Mouse (Mus musculus): ENCODE results near the gene Wwtr1. TPM values are rescaled to one million over a fixed set of nuclear protein-coding genes. Genes with fewer than 3 reads are reported as not detected.
A peak's percentile ranks its signal among the peaks of the same experiment; 100 is the strongest.

The Wwtr1 gene
- total RNA-seq, 2 experiments from 2014 or later, result 22.4 to 31.7 TPM

DNA sequence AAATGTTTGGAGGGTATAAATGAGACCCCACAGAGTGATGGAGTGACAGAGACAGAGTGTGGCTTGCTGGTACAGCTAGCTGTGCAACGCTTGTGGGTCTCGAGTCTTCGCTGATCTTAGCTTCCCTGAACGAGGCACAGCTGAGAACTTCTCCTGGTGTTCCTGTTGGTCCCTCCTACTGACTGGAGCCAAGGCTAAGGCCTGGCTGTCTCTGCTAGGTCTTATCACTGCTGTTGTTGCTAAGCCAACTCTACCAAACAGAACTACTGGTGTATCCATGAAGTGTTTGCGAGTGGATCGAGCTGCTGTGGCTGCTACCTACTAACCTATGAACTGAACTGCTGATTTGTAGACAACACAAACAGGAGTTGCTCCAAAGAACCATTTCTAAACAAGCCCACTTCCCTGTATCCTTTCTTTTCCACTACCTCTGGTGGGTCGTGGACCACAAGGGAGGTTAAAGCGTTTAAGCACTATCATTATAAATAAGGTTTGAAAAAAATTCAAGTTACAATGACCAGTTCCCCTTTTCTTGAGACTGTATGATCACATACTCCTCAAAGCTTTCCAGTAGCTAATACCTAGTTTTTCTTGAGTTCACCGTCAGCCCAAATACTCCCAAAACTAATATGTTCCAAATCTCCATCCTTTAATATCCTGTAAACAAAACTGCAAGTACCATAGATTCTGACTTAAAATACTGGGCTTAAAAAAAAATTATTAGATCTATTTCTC, 42.6 kb downstream of the Wwtr1 start:
- TF ChIP-seq CTCF (IDR thresholded peaks at IDR 0.05), result no peak
- Histone ChIP-seq H3K27ac (peak overlapping the region; percentile 69), H3K4me3 (no peak overlapping the region)
- intact Hi-C loops (cut with DNase I), result no loop called here
- DNase-seq, result no peak

DNA sequence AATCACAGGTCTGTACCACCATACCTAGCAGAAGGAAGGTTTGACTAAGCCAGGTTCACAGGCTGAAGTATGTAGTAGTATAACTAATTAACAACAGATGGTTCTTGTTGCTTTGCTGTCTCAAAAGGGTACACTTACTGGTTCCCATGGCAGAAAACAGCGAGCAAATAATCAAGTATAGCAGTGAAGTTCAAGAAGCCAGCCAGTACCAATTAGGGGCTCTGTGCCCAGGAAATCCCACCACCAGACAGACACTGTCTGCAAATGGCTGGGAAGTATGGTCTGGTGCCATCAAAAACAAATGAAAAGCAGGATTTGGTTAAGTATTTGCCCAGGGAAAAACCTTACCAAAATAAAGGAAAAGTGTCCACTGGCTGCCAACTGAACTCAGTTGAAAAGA, 44.9 kb downstream of the Wwtr1 start:
- Histone ChIP-seq H3K4me3 (no peak overlapping the region), H3K27ac (no peak overlapping the region; the same call in 1 of the 2 replicates)
- TF ChIP-seq CTCF (IDR thresholded peaks at IDR 0.05), result no peak
- DNase-seq, result no peak
- intact Hi-C loops (cut with DNase I), result no loop called here

DNA sequence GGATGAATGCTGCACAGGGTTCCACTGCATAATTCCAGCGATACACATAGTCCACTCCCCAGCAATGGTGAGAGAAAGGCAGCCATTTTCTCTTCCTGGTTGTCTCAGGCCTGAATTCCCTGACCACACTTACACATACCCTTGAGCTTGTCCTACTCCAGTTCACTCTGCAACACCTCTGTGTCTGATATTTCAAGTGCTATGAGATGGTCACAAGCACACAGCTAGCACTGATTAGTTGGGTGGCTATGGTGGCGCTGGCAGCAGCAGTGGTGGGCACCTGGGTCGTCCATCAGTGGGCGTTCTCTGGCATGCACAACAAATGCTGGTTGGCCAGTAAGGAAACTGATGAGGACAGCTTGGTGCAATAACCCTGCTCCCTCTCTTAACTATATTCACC, 45.5 kb downstream of the Wwtr1 start:
- Histone ChIP-seq H3K4me3 (no peak overlapping the region), H3K27ac (0 out of 2 replicates have a peak overlapping the region, but pooled peaks have one; percentile 8)
- intact Hi-C loops (cut with DNase I), result no loop called here
- DNase-seq, result no peak
- no peak for TF ChIP-seq CTCF (IDR thresholded peaks at IDR 0.05)

DNA sequence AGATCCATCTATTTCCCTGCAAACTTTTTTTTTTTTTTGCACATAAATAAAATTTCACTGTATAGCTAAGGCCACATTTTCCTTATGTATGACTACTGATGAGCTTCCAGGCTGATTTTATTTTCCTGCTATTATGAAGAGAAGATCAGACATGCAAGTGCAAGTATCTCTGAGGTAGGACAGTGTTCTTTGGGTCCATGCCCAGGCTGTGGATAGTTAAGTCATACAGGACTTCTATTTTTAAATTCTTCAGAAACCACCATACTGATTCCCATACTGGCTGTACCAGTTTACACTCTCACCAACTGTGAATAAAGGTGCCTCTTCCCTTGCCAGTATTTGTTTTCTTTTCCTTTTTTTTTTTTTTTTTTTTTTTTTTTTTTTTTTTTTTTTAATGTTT, 48.6 kb downstream of the Wwtr1 start:
- peak; percentile 58 for DNase-seq
- no peak overlapping the region for H3K4me3 ChIP-seq
- TF ChIP-seq CTCF (IDR thresholded peaks at IDR 0.05), result no peak
- no peak overlapping the region for H3K27ac ChIP-seq
- intact Hi-C loops (cut with DNase I), result no loop called here

DNA sequence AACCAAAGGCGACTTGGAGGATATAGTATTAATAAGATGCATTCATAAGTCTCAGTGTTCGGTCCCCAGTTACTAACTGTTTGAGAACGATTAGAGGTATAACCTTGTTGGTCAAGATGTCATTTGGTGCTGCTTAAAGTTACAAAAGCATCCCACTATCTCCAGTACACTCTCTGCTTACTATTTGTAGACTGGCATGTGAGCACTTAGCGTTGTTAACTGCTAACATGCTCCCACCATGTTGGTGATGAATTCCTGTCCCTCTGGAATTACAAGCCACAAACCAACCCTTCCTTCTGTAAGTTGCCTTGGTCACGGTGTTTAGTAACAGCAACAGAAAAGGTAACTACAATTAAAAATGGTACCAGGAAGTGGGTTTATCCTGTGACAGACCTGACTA, 52.6 kb downstream of the Wwtr1 start:
- Histone ChIP-seq H3K27ac (no peak overlapping the region), H3K4me3 (no peak overlapping the region)
- DNase-seq, result no peak
- TF ChIP-seq CTCF (IDR thresholded peaks at IDR 0.05), result no peak
- intact Hi-C loops (cut with DNase I), result no loop called here

DNA sequence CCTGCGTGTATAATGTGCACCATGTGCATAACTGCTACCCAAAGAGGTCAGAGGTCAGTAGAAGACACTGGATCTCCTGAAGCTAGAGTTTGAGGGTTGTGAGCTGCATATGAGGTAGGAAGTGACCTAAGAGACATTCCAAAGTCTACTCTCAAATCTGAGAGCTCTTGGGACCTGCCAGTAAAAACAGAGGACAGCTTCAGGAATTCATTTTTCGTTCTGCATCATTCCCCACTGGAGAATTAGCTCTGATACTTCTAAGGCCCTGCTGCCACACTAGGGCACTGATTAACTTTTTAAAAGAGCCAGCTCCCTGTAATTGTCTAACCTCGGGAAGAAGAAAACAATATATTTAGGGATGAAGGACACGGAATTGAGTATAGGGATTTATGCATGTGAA, 53.8 kb downstream of the Wwtr1 start:
- no peak for DNase-seq
- Histone ChIP-seq H3K27ac (no peak overlapping the region), H3K4me3 (no peak overlapping the region)
- intact Hi-C loops (cut with DNase I), result no loop called here
- no peak for TF ChIP-seq CTCF (IDR thresholded peaks at IDR 0.05)

DNA sequence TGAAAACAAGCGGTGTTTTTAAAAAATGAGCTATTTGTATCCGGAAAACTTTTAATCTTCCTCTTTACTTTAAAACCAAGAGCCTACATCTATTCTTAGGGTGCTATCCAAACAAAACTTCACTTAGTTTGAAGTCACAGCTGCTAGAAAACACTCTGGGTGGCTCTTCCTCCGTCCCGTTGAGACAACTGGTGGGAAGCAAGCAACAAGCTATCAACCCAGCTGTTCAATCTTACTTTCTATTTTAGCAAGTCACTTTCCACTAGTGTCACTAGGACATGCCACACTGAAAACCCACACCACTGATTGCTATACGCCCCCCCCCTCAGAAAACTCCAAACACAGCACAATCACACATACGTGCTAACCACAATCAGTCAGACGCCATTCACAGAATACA, 55.7 kb downstream of the Wwtr1 start:
- no peak for DNase-seq
- no peak for TF ChIP-seq CTCF (IDR thresholded peaks at IDR 0.05)
- Histone ChIP-seq H3K27ac (peak overlapping the region; percentile 50; the same call in 1 of the 2 replicates), H3K4me3 (no peak overlapping the region)
- intact Hi-C loops (cut with DNase I), result no loop called here

DNA sequence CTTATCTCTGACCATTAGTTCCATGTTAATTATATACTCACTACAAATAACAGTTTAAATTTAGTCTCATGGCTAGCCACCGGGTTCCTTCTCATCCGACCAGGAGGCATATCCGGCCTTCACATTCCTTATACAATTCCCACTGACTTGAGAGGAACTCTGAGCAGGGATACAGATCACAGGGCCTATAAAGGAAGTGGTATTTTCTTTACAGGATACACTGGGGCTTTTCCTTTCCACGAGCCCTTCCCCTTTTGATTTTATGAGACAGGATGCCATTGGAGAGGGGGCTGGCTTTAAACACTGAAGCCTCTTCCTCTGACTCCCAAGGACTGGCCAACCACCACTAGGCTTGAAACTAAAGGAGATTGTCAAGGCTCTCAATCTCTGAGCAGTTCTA, 59.6 kb downstream of the Wwtr1 start:
- DNase-seq, result no peak
- Histone ChIP-seq H3K4me3 (no peak overlapping the region), H3K27ac (peak overlapping the region; percentile 20; the same call in 1 of the 2 replicates)
- TF ChIP-seq CTCF (IDR thresholded peaks at IDR 0.05), result no peak
- intact Hi-C loops (cut with DNase I), result no loop called here

DNA sequence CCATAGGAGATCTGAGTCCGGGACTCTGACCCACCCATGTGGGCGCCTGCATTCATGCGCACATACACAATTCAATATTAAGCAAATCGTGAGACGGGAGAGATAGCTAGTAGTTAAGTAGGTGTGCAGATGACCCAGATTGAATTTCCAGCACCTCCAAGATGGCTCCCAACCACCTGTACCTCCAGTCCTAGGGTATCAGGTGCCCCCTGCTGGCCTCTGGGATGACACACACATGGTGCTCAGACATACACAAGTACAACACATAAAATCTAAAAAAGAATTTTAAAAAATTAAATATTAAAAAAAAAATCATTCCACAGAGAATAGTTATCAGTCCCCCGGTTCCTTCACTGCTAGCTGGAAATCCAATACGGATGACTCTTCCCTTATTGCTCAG, 60.7 kb downstream of the Wwtr1 start:
- no peak for TF ChIP-seq CTCF (IDR thresholded peaks at IDR 0.05)
- H3K27ac ChIP-seq, result peak overlapping the region; percentile 38; the same call in 1 of the 2 replicates

DNA sequence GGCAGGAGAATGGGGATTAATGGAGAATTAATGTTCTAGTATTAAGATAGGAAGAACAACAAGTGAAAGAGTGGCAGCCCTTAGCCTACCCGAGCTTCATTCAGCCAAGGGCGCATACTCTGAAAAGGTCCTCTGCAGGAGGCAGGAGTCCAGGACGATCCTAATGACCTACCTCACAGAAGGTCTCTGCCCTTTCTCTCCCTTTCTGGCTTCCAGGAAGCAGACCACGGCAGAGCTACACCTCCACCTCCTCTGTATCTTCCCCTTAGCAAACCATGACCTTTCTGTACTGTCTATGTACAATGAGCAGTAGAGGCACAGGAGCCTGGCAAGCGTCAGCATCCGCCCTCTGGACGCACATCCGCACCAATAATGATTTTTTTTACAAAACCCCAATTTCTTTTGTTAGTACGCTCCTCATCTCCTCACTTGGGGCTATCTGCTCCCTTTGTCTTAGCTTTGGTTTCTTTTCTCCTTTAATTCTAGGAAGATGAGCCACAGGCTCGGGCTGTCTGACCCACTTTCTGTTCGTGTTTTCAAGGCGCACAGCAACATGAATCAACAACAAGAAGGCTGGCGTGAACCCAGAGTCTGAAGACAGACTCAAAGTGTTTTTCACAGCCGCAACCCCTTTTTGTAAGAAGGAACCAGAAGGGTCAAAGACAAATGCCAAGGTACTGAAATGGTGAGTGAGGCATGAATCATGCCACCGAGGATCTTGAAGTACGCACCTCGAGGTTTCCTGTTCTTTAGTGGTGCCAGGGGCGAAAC, 63.7 kb downstream of the Wwtr1 start:
- peak overlapping the region; percentile 90 for H3K27ac ChIP-seq
- TF ChIP-seq CTCF (IDR thresholded peaks at IDR 0.05), result no peak
- intact Hi-C loops (cut with DNase I), result loop anchor here (5.0 kb wide), 2 partner anchors 40 to 65 kb away; partner anchors contain the start of gene Wwtr1
- peak; percentile 73 for DNase-seq
- H3K4me3 ChIP-seq, result peak overlapping the region; percentile 69

More for the DNA sequence above, 60.7 kb downstream of the Wwtr1 start:
- no peak for DNase-seq
- intact Hi-C loops (cut with DNase I), result no loop called here
- no peak overlapping the region for H3K4me3 ChIP-seq

DNA sequence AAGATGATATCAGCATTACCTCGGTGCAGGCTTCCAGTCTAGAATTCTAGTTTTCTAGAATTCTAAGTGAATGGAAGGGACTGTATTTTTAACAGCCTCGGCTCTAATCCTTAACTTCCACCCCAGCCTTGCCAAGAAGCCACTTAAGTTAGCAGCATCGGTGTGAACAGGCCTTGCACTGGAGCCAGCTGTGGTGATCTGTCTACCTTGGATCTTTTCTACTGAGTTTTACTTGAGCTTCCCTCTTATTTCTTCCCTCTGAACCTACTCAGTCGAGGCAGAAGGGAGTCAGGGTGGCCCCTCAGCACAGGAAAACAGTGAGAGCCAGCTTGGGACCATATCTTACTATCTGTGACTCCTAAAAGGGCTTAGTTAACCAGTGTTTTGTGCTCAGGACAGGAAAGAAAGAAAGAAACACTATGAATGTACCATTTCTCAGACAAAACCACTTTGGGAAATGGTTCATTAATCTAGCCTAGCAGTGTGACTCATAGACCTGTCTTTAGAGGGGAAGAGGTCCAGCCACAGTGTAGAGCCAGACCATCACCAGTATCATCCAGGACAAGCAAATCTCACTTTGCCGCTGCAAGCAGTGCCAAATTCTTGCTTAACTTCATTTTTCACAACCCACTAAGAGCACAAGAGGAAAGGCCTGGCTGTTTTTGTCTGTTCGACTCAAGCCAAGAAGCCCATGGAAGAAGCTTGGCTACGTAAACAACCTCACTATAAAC, 65.6 kb downstream of the Wwtr1 start:
- no peak for TF ChIP-seq CTCF (IDR thresholded peaks at IDR 0.05)
- peak; percentile 62 for DNase-seq
- peak overlapping the region; percentile 90 for H3K27ac ChIP-seq
- intact Hi-C loops (cut with DNase I), result loop anchor here (5.0 kb wide), 2 partner anchors 38 to 67 kb away; partner anchors contain the start of gene Wwtr1
- H3K4me3 ChIP-seq, result peak overlapping the region; percentile 11; the same call in 1 of the 2 replicates

DNA sequence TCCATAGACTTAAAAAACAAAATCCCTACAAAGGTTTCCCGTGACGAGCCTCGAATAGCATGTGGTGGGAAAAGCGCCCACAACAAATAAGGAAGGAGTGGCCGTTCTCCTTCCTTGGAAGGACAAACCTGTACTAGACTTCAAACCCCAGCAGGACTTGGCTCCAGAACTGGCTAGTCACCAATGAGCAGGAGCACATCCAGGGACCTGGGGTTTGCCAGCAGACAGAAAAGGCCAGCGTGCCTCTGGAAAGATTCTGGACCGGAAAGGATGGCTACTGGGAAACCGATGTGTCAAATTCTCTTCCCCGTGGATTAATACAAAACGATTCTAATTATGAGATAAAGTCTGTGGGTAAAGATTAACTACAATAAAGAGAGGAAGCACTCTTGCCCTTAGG, 69.7 kb downstream of the Wwtr1 start:
- peak overlapping the region; percentile 42 for H3K4me3 ChIP-seq
- H3K27ac ChIP-seq, result peak overlapping the region; percentile 78
- peak; percentile 82 for DNase-seq
- TF ChIP-seq CTCF (IDR thresholded peaks at IDR 0.05), result no peak
- intact Hi-C loops (cut with DNase I), result no loop called here
